Comparison of ENCODE assay signal across 9 mouse cellular contexts in genomic region chr2:180228592-180228991, GRCm38 (mm10). TPM values are rescaled to one million over a fixed set of nuclear protein-coding genes. Genes with fewer than 3 reads are reported as not detected.
A peak's percentile ranks its signal among the peaks of the same experiment; 100 is the strongest.
DNase-seq lines count a peak whose midpoint lies in the region; ATAC-seq lines count a peak whose summit lies in the region.
"Had no signal": no experiment of that assay in that cellular context is flagged by ENCODE, and none has a peak within 500 bp of the region (broad histone marks: within the 10 kb centered on the region; RNA-seq: fewer than 3 reads in every experiment).

No protein-coding gene starts in this region.

- no peak overlapping the region for H3K4me2 ChIP-seq in embryonic facial prominence, embryonic 15.5 days (replicated peaks)

- H3K9me3 ChIP-seq in embryonic facial prominence, embryonic 15.5 days (replicated peaks) = no peaks in the 10 kb centered on the region

- ATAC-seq in embryonic facial prominence, embryonic 15.5 days (ENCODE audit: insufficient number of reproducible peaks, low FRiP score, low TSS enrichment, low read depth) = no peak

- H3K27ac ChIP-seq in embryonic facial prominence, embryonic 15.5 days (replicated peaks) = peak overlapping the region; percentile 73
- H3K27ac ChIP-seq: liver, embryonic 14.5 days had no signal

- H3K9ac ChIP-seq in embryonic facial prominence, embryonic 15.5 days = no peak overlapping the region
- H3K9ac ChIP-seq: forebrain, postnatal 0 days; liver, embryonic 14.5 days had no signal

- 50% methylated on average over 7 of the region's 7 CpGs for WGBS in embryonic facial prominence, embryonic 15.5 days

- peak; percentile 93 to 96 for DNase-seq in adrenal gland, adult (ENCODE audit: inconsistent age in 2 of 2, low spot score in 1 of 2)
- DNase-seq in kidney, adult 8-10 months = peak; percentile 67 to 68
- peak; percentile 70 for DNase-seq in lung, postnatal 25 days (ENCODE audit: low spot score)
- no peak for DNase-seq in left cerebral cortex, adult 9 months (ENCODE audit: low spot score in 2 of 2)
- no peak for DNase-seq in embryo, embryonic 11 days
- DNase-seq in frontal cortex, adult 2 months (ENCODE audit: extremely low spot score in 1 of 2, low spot score in 1 of 2) = no peak
- DNase-seq: forebrain, postnatal 0 days had no signal

- no peak overlapping the region for H3K4me3 ChIP-seq in embryonic facial prominence, embryonic 15.5 days (replicated peaks)

- H3K4me1 ChIP-seq in embryonic facial prominence, embryonic 15.5 days = peaks cover 62% of the 10 kb centered on the region

- no peaks in the 10 kb centered on the region for H3K36me3 ChIP-seq in embryonic facial prominence, embryonic 15.5 days

- peaks cover 34% of the 10 kb centered on the region for H3K27me3 ChIP-seq in embryonic facial prominence, embryonic 15.5 days

RNA-seq across cellular contexts. Expression of gene Lama5, which starts 2.9 kb away (rescaled TPM):
- polyA plus RNA-seq in embryonic facial prominence, embryonic 15.5 days (2015; fragmentation: Nextera tagmentation; extraction: Ambion mirVana) = 28.0 and 37.2 TPM in 2 replicates
- polyA plus RNA-seq in frontal cortex, adult 2 months (2012; rRNA removed) = 15.9 TPM in 2 replicates

RNA-seq across cellular contexts. Expression of gene Rps21, which starts 28.6 kb away (rescaled TPM):
- polyA plus RNA-seq in embryonic facial prominence, embryonic 15.5 days (2015; fragmentation: Nextera tagmentation; extraction: Ambion mirVana) = 599 and 606 TPM in 2 replicates
- 1,869 and 1,955 TPM in 2 replicates for polyA plus RNA-seq in frontal cortex, adult 2 months (2012; rRNA removed)

RNA-seq across cellular contexts. Expression of gene Cables2, which starts 44.7 kb away (rescaled TPM):
- 13.5 and 14.2 TPM in 2 replicates for polyA plus RNA-seq in embryonic facial prominence, embryonic 15.5 days (2015; fragmentation: Nextera tagmentation; extraction: Ambion mirVana)
- 31.1 and 33.3 TPM in 2 replicates for polyA plus RNA-seq in frontal cortex, adult 2 months (2012; rRNA removed)

RNA-seq across cellular contexts. Expression of gene Adrm1, which starts 57.3 kb away (rescaled TPM):
- 176 and 190 TPM in 2 replicates for polyA plus RNA-seq in embryonic facial prominence, embryonic 15.5 days (2015; fragmentation: Nextera tagmentation; extraction: Ambion mirVana)
- polyA plus RNA-seq in frontal cortex, adult 2 months (2012; rRNA removed) = 94.8 and 102 TPM in 2 replicates

Comparison
In these comparisons a context has a peak if more than half of its experiments do, and no peak if none do; other contexts are left out.
1. DNase-seq: peak in adrenal gland, adult (2 of 2), kidney, adult 8-10 months (2 of 2) and lung, postnatal 25 days (single experiment); none in left cerebral cortex, adult 9 months (0 of 2), embryo, embryonic 11 days (single experiment) and frontal cortex, adult 2 months (0 of 2).